Mouse (Mus musculus) embryonic facial prominence, embryonic 11.5 days (tissue): ENCODE results near the gene Arrdc3. TPM values are rescaled to one million over a fixed set of nuclear protein-coding genes. Genes with fewer than 3 reads are reported as not detected.
"Not testable (repeated sequence)": the region's sequence is repeated elsewhere in the genome, so short reads cannot be mapped to it uniquely, and the experiment has no call there.

Source experiments
- ATAC-seq: fragments of 200-750 bp; cut with Nextera tagmentation; replicated peaks from 2 replicates; pipeline ENCODE4 v1.8.0; 2017; ENCODE audit warnings: low read depth; ENCODE audit not compliant: insufficient number of reproducible peaks, low FRiP score, low TSS enrichment
- DNase-seq: peaks from one replicate; pipeline ENCODE4 v3.0.0-alpha.2; 2015; ENCODE audit warnings: low spot score
- H3K27ac ChIP-seq: fragments of 300-500 bp; sonication (generic); replicated peaks from 2 replicates; pipeline ENCODE4 v1.5.1; 2014; ENCODE audit warnings: mild to moderate bottlenecking, low read depth, low read length, control low read depth
- H3K27me3 ChIP-seq: fragments of 300-500 bp; sonication (generic); 2 replicates; pipeline ENCODE4 v1.6.1; 2014; ENCODE audit warnings: mild to moderate bottlenecking, low read length, moderate library complexity, mixed read lengths; ENCODE audit not compliant: control insufficient read depth, insufficient read depth
- H3K36me3 ChIP-seq: fragments of 300-500 bp; sonication (generic); replicated peaks from 2 replicates; pipeline ENCODE4 v1.6.1; 2014; ENCODE audit warnings: low read depth, mild to moderate bottlenecking, low read length, moderate library complexity, mixed read lengths; ENCODE audit not compliant: control insufficient read depth, insufficient read depth
- H3K4me1 ChIP-seq: fragments of 300-500 bp; sonication (generic); 2 replicates; pipeline ENCODE4 v1.6.1; 2014; ENCODE audit warnings: low read length, mixed read lengths; ENCODE audit not compliant: control insufficient read depth, insufficient read depth
- H3K4me2 ChIP-seq: fragments of 300-500 bp; sonication (generic); 2 replicates; pipeline ENCODE4 v1.6.1; 2014; ENCODE audit warnings: low read depth, mild to moderate bottlenecking, control low read depth, low read length, moderate library complexity
- H3K4me3 ChIP-seq: fragments of 300-500 bp; sonication (generic); 2 replicates; pipeline ENCODE4 v1.5.1; 2014; ENCODE audit warnings: low read depth, low read length, control low read depth
- H3K9ac ChIP-seq: fragments of 300-500 bp; sonication (generic); replicated peaks from 2 replicates; pipeline ENCODE4 v1.6.1; 2014; ENCODE audit warnings: mild to moderate bottlenecking, control low read depth, low read length
- H3K9me3 ChIP-seq: fragments of 300-500 bp; sonication (generic); replicated peaks from 2 replicates; pipeline ENCODE4 v1.6.1; 2016; ENCODE audit warnings: mild to moderate bottlenecking, low read length, inconsistent platforms, mixed read lengths; ENCODE audit not compliant: control insufficient read depth
- WGBS: fragments of 180-500 bp; shearing (Covaris S2); extraction: QIAGEN DNeasy Blood & Tissue Kit; methylation state at CpG from one replicate; pipeline ENCODE4 v1.1.7; 2014; 5-methylcytosine and 5-hydroxymethylcytosine counted together
- polyA plus RNA-seq: library from polyadenylated mRNA; unstranded; fragments of >200 nt; fragmentation: Nextera tagmentation; extraction: Ambion mirVana; gene quantifications from 2 replicates; pipeline ENCODE4 v1.2.1, GENCODE M21; 2014

Gene Arrdc3
- polyA plus RNA-seq, 1 experiment from 2014 or later: 90.6 TPM

- Histone ChIP-seq H3K4me3 (peak overlapping the region; percentile 75), H3K27me3 (no peaks in the 10 kb centered on the region), H3K4me2 (peak overlapping the region; percentile 6), H3K4me1 (no peaks in the 10 kb centered on the region), H3K36me3 (no peaks in the 10 kb centered on the region), H3K9ac (peak overlapping the region; percentile 80), H3K27ac (peak overlapping the region; percentile 100), H3K9me3 (no peaks in the 10 kb centered on the region)
- DNase-seq (peak; percentile 93), ATAC-seq (no peak)
- WGBS: 0% methylated on average over 15 of the region's 15 CpGs
Observed at GRCm38 (mm10) chr13:80884377-80884983, 1.3 kb downstream of the Arrdc3 start.

DNA sequence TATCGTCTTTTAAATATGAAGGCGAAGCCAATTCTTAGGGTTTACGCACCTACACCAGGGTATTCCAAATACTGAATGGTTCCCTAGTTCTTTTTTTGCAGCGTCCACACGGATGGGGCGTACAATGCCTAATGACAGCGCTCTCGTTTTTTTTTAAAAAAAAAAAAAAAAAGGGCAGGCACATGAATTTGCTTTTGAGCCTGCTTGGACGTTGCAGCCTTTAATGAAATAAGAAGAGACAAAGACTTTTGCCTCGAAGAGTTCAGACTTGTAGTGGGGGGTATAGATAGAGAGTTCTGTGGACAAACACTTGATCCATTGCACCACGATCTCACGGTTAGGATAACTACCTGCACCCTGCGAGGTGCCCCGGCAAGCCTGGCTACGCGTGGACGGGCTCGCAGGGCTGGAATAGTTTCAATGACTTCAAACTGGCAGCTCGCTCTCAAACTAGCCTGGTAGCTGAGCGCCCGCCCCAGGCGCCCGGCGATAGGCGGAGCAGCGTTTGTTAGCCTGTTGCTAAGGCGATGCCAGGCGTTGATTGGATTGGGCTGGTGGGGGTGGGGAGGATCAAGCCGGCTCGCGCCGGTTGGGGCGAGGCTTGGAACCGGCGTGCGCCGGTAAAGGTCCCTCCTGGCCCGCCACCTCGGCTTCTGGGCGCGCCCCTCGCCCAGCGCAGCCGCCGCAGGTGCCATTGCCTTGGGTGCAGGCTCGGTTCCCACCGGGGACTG lies 2.1 kb downstream of the Arrdc3 start:
- H3K9me3 ChIP-seq: no peaks in the 10 kb centered on the region
- ATAC-seq: peak; percentile 88

GRCm38 (mm10) chr13:80885834-80886663 lies 2.9 kb downstream of the Arrdc3 start:
- no peaks in the 10 kb centered on the region for H3K27me3 ChIP-seq
- WGBS: under 1% methylated on average over 64 of the region's 72 CpGs
- H3K4me3 ChIP-seq: peak overlapping the region; percentile 75
- ATAC-seq (peak; percentile 96), DNase-seq (peak; percentile 98)
- H3K36me3 ChIP-seq: peaks cover 5% of the 10 kb centered on the region
- H3K4me2 ChIP-seq: peak overlapping the region; percentile 51
- H3K9ac ChIP-seq: peak overlapping the region; percentile 98
- H3K27ac ChIP-seq: peak overlapping the region; percentile 100
- H3K4me1 ChIP-seq: no peaks in the 10 kb centered on the region
- H3K9me3 ChIP-seq: no peaks in the 10 kb centered on the region

More for the DNA sequence above, 2.1 kb downstream of the Arrdc3 start:
- Histone ChIP-seq H3K27me3 (no peaks in the 10 kb centered on the region), H3K4me2 (peak overlapping the region; percentile 56), H3K27ac (peak overlapping the region; percentile 100), H3K4me3 (peak overlapping the region; percentile 75), H3K4me1 (no peaks in the 10 kb centered on the region), H3K9ac (peak overlapping the region; percentile 98), H3K36me3 (no peaks in the 10 kb centered on the region; the same call in 1 of the 2 replicates)
- under 1% methylated on average over 47 of the region's 47 CpGs for WGBS
- DNase-seq: peak; percentile 97

- H3K4me2 ChIP-seq: peak overlapping the region; percentile 51
- H3K27ac ChIP-seq: peak overlapping the region; percentile 100
- no peaks in the 10 kb centered on the region for H3K27me3 ChIP-seq
- peak; percentile 58 for DNase-seq
- H3K4me1 ChIP-seq: no peaks in the 10 kb centered on the region
- peaks cover 9% of the 10 kb centered on the region for H3K36me3 ChIP-seq
- peak overlapping the region; percentile 98 for H3K9ac ChIP-seq
- no peaks in the 10 kb centered on the region for H3K9me3 ChIP-seq
- peak overlapping the region; percentile 75 for H3K4me3 ChIP-seq
- no peak for ATAC-seq
- WGBS: 15% methylated on average over 6 of the region's 6 CpGs
Observed at GRCm38 (mm10) chr13:80886664-80887210, 3.6 kb downstream of the Arrdc3 start.

- ATAC-seq: no peak
- H3K4me3 ChIP-seq: no peak overlapping the region
- no peaks in the 10 kb centered on the region for H3K27me3 ChIP-seq
- no peaks in the 10 kb centered on the region for H3K9me3 ChIP-seq
- WGBS: 82% methylated on average over 2 of the region's 2 CpGs
- H3K4me1 ChIP-seq: no peaks in the 10 kb centered on the region
- peaks cover 13% of the 10 kb centered on the region for H3K36me3 ChIP-seq
- no peak overlapping the region for H3K9ac ChIP-seq
- H3K4me2 ChIP-seq: no peak overlapping the region
- DNase-seq: no peak
- no peak overlapping the region for H3K27ac ChIP-seq
Observed at GRCm38 (mm10) chr13:80887842-80888241, 4.7 kb downstream of the Arrdc3 start.

- not testable (repeated sequence) for H3K9ac ChIP-seq, H3K27ac ChIP-seq, H3K4me1 ChIP-seq, H3K27me3 ChIP-seq, DNase-seq, H3K4me3 ChIP-seq, H3K9me3 ChIP-seq, H3K4me2 ChIP-seq, ATAC-seq
- 93% methylated on average over 3 of the region's 3 CpGs for WGBS
- H3K36me3 ChIP-seq: peaks cover 18% of the 10 kb centered on the region
Observed at GRCm38 (mm10) chr13:80894928-80895327, 11.7 kb downstream of the Arrdc3 start.

DNA sequence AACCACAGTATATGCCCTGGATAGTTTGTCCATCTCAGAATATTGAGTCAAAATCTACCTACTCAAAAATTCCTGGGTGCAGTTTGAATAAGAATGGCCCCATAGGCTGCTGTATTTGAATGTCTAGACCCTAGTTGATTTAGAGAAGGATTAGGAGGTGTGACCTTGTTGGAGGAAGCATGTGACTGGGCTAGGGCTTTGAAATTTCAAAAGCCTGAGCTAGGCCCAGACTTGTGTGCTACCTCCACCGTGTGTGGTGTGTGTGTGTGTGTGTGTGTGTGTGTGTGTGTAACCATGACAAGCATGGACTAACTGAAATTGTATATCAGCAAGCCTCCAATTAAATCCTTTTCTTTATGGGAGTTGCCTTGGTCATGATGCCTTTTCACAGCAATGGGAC lies 14.2 kb downstream of the Arrdc3 start:
- Histone ChIP-seq H3K9ac (no peak overlapping the region), H3K4me3 (no peak overlapping the region), H3K36me3 (peaks cover 7% of the 10 kb centered on the region), H3K4me1 (no peaks in the 10 kb centered on the region), H3K27ac (no peak overlapping the region), H3K27me3 (no peaks in the 10 kb centered on the region), H3K4me2 (no peak overlapping the region), H3K9me3 (no peaks in the 10 kb centered on the region)
- WGBS: 53% methylated on average over 1 of the region's 1 CpGs
- DNase-seq (no peak), ATAC-seq (no peak; the same call in 1 of the 2 replicates)
